Mouse (Mus musculus) cortical plate, adult 2 months (tissue): Measurements from ENCODE around the gene Mxi1.

Experiments
- CTCF ChIP-seq: fragments of 200-500 bp; IDR thresholded peaks from 2 replicates; pipeline ENCODE4 v1.5.1; 2011; ENCODE audit warnings: mild to moderate bottlenecking, control low read depth, low read length; ENCODE audit not compliant: insufficient read depth; ENCODE audit errors: extremely low read depth
- POLR2A ChIP-seq: fragments of 200-500 bp; IDR thresholded peaks from 2 replicates; pipeline ENCODE4 v1.6.1; 2011; ENCODE audit warnings: mild to moderate bottlenecking, low read length, control low read depth; ENCODE audit not compliant: insufficient read depth; ENCODE audit errors: extremely low read depth

- TF ChIP-seq CTCF, result no peak
- TF ChIP-seq POLR2A, result no peak
Measured at GRCm38 (mm10) chr19:53364551-53364950, 54.2 kb downstream of the Mxi1 start.
